Mouse (Mus musculus): ENCODE results near the gene Map4k3.

- TF ChIP-seq CTCF (IDR thresholded peaks at IDR 0.05; ENCODE audit: control insufficient read depth, insufficient read depth, insufficient replicate concordance, low read depth, low read length) (no peak), POLR2A (IDR thresholded peaks at IDR 0.05; ENCODE audit: control insufficient read depth, low read depth, low read length) (no peak)
Observed at GRCm38 (mm10) chr17:80707176-80707575, 21.1 kb downstream of the Map4k3 start.
